Mouse (Mus musculus): ENCODE measurements around the gene Adam23. TPM values are rescaled to one million over a fixed set of nuclear protein-coding genes. Genes with fewer than 3 reads are reported as not detected.

The Adam23 gene
- polyA plus RNA-seq, 1 experiment from 2014 or later: 3.3 TPM

- no peak for DNase-seq (ENCODE audit: low spot score)
Observed at GRCm38 (mm10) chr1:63478946-63479345, 33.3 kb downstream of the Adam23 start.

DNA sequence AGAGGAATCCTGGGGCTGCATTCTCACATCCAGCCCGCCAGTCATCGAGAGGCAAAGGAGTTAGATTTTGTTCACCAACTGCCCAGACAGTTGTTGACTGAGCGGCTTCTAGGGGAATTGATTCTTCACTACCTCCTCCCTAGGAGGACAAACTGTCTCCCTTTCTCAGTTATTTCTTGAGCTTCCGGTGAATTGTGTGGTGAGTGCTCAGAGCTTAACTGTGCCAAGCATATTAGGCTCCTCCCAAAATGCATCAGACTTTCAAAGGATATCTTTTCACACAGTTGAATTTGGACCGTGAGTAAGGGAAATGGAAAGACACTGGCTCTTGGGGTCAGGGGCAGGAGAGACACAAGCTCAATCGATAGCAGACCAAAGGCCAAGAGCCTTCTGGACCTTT, 39.0 kb downstream of the Adam23 start:
- DNase-seq (ENCODE audit: low spot score): no peak

- DNase-seq (ENCODE audit: low spot score): no peak
Observed at GRCm38 (mm10) chr1:63486646-63487045, 41.0 kb downstream of the Adam23 start.

DNA sequence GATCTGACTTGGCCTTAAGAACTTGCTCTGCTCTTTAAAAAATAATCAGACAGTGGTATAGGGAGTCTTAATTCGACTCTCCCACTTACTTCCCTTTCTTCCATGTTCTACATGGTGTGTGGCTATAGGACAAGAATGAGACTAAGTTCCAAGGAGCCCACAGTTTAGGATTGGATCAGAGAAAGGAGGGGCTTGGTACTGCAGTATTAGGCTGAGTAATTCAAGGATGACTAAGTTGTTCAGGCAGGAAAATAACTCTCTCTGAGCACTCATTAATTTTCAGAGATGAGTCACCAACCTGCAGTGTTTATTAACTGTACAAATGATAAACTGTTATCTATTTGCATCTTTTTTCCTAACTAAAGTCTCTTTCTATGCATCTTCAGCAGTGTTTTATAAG, 45.3 kb downstream of the Adam23 start:
- no peak for DNase-seq (ENCODE audit: low spot score)

DNA sequence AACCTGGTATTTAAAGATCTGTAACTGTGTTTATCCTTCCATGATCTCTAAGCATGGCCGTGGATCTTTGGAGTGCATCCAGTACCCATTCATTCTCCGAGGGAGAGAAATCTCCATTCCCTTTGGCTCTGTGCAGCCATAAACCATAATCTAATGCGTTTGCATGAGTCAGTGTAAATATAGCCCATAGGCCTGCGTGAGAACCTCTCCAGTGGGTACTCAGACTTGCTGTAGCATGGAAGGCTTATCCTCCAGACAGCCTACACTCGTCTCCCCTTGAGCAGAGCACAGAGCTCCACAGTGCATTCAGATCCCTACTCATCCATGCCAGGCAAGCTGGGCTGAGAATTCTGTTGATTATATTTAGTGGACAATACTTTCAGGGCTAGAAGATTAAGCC, 47.6 kb downstream of the Adam23 start:
- no peak for DNase-seq (ENCODE audit: low spot score)

GRCm38 (mm10) chr1:63507386-63507785, 61.7 kb downstream of the Adam23 start:
- DNase-seq (ENCODE audit: low spot score): no peak

DNA sequence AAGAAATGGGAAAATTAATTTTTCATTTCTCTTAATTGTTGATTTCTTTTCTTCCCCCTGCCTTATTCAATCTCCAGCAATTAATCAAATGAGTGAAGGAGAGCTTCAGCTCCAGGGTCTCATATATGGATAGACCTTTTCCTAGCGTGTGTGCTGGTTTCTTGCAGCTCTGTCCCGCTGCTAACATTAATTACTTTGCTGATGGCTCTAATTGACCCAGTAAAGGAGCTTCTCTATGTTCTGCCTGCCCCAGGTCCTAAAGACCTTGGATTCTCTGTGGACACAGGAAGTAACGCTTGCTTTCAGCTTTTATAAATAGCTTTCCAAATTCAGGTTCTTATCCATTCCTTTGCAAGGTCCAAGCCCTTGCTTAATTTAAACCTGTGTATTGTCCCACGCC, 63.1 kb downstream of the Adam23 start:
- no peak for DNase-seq (ENCODE audit: low spot score)

- DNase-seq (ENCODE audit: low spot score): no peak
Observed at GRCm38 (mm10) chr1:63511416-63511815, 65.7 kb downstream of the Adam23 start.

DNA sequence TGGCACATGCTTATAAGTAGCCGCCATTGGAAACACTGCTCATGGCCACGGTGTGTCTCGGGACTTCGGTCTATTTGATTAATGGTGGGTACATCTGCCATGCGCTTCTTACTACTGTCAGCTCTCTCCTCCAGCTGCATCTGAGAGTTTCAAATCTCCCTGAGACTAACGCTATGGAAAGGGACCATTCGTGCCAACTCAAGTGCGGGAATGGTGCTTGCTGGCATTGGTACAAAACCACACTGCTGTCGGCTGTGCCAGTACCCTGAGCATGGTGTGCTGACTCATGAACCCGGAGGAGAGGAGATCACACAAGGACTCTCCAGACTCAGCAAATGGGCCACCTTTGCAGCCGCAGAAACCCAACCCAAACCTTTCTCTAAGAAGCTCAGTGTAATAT, 72.1 kb downstream of the Adam23 start:
- no peak for DNase-seq (ENCODE audit: low spot score)

GRCm38 (mm10) chr1:63518814-63519213, 73.1 kb downstream of the Adam23 start:
- no peak for DNase-seq (ENCODE audit: low spot score)

DNA sequence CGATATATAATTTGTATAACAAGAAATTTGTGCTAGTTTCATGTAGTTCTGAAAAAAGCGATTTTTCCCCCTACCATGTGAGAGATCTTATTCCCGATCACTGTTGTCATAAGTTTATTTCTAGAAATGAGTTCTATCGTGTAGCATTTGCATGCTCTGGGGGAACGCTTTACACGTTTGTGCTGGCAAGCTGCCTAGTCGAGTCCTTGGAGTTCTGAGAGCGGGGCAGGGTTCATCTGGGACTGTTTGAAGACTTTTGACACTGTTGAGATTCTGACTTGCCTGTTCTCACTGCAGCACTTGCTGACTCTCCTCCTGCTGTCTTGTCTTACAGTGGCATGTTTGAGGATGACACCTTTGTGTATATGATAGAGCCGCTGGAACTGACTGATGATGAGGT, 84.2 kb downstream of the Adam23 start:
- no peak for DNase-seq (ENCODE audit: low spot score)

- DNase-seq (ENCODE audit: low spot score): no peak
Observed at GRCm38 (mm10) chr1:63534271-63534827, 88.7 kb downstream of the Adam23 start.

GRCm38 (mm10) chr1:63539884-63540613, 94.4 kb downstream of the Adam23 start:
- DNase-seq (ENCODE audit: low spot score): no peak

- no peak for DNase-seq (ENCODE audit: low spot score)
Observed at GRCm38 (mm10) chr1:63544122-63544521, 98.4 kb downstream of the Adam23 start.

DNA sequence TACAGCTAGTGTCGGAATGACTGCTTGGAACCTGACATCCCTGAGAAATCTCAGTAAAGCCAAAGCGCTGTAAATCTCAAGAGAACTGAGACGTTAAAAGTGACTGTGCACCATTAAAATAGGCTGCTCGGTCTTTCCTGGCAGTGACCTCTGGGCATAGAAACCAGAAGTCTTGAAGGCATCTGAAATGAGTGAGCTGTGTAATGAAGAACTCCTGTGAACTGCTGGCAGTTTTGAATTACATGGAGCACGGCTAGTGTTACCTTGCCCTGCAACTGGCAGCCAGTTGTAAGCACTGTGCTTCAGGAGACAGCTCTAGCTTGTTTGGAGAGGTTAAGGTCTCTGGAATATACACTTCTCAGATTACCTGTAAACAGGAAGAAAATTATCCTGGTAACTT, 107.3 kb downstream of the Adam23 start:
- DNase-seq (ENCODE audit: low spot score): no peak

- no peak for DNase-seq (ENCODE audit: low spot score)
Observed at GRCm38 (mm10) chr1:63561772-63562520, 116.3 kb downstream of the Adam23 start.

DNA sequence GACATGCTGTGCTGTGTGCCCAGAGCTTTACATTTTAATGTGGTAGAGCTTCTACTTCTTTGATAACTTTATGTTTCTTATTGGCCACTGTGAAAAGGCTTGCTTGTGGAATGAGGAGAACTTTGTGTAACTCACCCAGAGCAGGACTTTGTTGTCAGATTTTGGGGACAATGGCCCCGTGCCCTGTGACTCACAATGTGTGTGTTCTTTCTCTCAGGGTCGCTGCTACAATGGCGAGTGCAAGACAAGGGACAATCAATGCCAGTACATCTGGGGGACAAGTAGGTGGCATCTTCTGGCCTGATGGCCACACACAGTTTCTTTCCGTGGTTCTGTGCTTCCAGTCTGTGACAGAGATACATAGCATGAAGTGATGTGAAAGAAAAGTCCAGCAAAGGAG, 118.2 kb downstream of the Adam23 start:
- DNase-seq (ENCODE audit: low spot score): no peak

DNA sequence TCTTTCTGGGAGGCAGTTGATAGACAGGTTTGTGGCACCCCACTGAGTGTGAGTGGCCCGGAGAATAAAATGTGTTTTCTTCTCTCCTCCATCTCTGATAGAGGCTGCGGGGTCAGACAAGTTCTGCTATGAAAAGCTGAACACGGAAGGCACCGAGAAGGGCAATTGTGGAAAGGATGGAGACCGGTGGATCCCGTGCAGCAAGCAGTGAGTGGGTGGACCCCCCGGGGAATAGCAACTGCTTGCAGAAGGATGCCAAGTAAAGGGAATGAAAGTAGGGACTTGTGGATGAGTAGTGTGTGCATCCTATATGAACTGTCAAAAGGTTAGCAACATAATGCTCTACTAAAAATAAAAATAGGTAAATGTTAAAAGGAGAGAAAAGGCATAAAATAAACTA, 120.8 kb downstream of the Adam23 start:
- DNase-seq (ENCODE audit: low spot score): no peak

- DNase-seq (ENCODE audit: low spot score): no peak
Observed at GRCm38 (mm10) chr1:63567031-63567430, 121.3 kb downstream of the Adam23 start.

DNA sequence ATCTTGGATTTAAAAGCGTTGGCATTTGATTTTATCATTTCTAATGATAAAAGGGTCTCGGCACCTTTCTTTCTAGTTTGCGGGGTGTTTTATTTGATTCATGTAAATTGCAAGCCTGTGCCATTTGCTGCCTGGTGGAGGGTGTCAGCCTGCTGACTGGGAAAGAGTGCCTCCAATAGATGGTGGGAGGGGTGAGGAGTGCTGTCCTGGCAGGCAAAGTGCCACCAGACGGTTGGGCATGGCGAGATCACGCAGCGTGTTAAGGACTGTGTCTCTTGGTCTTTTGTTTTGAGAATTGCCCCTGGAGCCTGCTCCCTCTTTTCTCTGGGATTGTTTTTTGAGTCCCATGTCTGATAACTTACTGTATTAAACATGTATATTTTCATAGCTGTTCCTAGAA, 126.5 kb downstream of the Adam23 start:
- DNase-seq (ENCODE audit: low spot score): no peak

DNA sequence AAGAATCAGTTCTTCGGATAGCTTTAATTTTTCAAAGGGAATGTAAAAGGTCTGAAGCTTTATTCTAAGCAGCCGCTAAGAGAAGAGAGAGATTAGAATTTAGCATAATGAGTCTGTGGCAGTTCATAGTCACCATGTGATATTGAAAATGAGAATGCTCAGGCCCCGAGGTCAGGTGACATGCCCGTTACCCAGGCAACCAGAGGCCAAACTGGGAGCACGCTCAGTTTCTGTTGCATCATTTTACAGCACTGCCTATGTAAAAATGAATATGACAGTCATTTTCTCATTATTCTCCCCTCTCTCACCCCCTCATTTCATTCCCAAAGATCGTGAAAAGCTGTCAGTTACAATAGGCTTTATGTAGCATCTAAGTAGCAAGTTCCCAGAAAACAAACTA, 127.7 kb downstream of the Adam23 start:
- DNase-seq (ENCODE audit: low spot score): no peak

- no peak for DNase-seq (ENCODE audit: low spot score)
Observed at GRCm38 (mm10) chr1:63573864-63574611, 128.3 kb downstream of the Adam23 start.
